Mouse (Mus musculus): ENCODE data around the gene Pcdh15. TPM values are rescaled to one million over a fixed set of nuclear protein-coding genes. Genes with fewer than 3 reads are reported as not detected.
A peak's percentile ranks its signal among the peaks of the same experiment; 100 is the strongest.

Gene Pcdh15
- polyA plus RNA-seq, 1 experiment from 2014 or later, result 0.57 TPM

DNA sequence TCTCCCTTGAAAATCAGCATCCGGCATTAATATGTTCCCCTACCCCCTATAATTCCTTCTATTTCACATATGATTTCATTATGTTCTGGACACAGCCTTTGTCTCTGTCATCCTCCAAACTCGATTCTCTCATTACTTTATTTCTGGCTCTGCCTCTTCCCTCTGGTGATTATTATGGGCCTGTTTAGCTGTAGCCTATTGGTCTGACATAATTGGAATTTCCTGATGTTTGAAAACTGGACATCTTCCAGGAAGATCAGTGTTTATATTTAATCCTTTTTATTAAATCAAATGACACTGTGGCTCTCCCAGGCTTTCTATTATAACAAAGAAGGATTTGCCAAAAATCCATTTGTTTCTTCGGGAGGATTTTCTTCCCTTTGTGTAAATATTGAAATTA is 326.3 kb downstream of the Pcdh15 start:
- H3K4me3 ChIP-seq, result no peak overlapping the region
- no peaks in the 10 kb centered on the region for H3K9me3 ChIP-seq
- H3K4me1 ChIP-seq, result no peaks in the 10 kb centered on the region
- no peaks in the 10 kb centered on the region for H3K36me3 ChIP-seq (replicated peaks)
- no peak for DNase-seq (ENCODE audit: low spot score)
- H3K27me3 ChIP-seq (replicated peaks; ENCODE audit: low read depth, poor library complexity, severe bottlenecking), result no peaks in the 10 kb centered on the region
- H3K27ac ChIP-seq (replicated peaks), result no peak overlapping the region
- 81% methylated on average over 3 of the region's 3 CpGs for WGBS

DNA sequence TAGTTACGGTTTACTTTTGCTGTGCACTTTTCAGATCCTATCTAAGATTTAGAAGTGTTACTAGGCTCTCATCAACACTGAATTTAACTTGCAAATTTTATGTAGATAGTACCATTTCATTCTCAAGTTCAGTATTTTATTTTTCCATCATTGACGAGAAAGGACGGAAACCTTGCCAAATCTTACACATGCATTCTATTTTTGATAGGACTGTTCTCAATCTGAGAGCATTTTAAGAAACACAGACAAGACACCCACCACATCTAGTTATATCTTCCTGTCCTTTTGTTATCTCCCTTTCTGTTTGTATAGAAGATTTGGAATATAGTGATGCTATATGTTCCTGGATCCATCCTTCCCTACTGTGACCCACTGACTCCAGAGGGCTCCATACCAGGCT is 332.2 kb downstream of the Pcdh15 start:
- Histone ChIP-seq H3K27me3 (replicated peaks; ENCODE audit: low read depth, poor library complexity, severe bottlenecking) (no peaks in the 10 kb centered on the region), H3K36me3 (replicated peaks) (no peaks in the 10 kb centered on the region), H3K9me3 (no peaks in the 10 kb centered on the region), H3K27ac (replicated peaks) (no peak overlapping the region), H3K4me1 (no peaks in the 10 kb centered on the region), H3K4me3 (no peak overlapping the region)
- WGBS, result 90% methylated on average over 3 of the region's 3 CpGs
- no peak for DNase-seq (ENCODE audit: low spot score)

DNA sequence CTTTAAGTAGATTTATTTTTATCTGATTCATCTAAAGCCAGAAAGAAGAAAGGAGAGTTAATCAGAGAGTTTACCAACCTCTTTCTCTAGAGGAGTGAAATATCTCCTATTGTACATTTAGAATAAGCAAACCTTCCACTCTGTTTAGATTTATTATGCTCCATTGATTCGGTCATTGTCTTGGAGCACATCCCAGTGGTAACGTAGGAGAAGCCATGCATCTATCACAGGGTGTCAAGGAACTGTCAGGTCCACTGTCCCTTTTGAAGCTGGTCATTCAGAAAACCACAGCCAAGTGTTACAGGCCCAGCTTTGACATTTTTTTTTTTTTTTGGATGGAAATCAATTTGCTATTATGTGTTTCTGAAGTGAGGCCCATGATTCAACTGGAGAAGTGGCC is 384.9 kb downstream of the Pcdh15 start:
- WGBS, result 78% methylated on average over 2 of the region's 2 CpGs

DNA sequence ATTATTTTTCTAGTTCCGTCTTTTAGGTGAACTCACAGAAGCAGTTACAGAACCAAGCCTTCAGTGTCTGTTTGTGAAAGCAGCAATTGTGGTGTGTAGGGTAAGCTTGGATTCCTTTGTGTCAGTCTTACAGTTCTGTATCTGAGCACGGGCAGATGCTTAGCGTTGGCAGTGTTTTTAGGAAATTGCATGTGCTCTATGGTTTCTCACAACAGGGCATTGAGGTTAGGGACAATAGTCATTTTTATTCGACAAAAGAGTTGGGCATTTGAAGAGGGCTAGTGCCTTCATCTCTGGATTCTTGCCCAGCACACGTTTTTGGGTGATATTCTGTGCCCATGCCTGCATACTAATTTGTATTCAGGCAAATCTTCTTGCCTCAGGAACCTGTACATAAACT is 392.5 kb downstream of the Pcdh15 start:
- H3K27me3 ChIP-seq (replicated peaks; ENCODE audit: low read depth, poor library complexity, severe bottlenecking), result no peaks in the 10 kb centered on the region
- no peak overlapping the region for H3K4me3 ChIP-seq
- H3K36me3 ChIP-seq (replicated peaks), result no peaks in the 10 kb centered on the region
- no peaks in the 10 kb centered on the region for H3K9me3 ChIP-seq
- no peaks in the 10 kb centered on the region for H3K4me1 ChIP-seq
- no peak overlapping the region for H3K27ac ChIP-seq (replicated peaks)
- no peak for DNase-seq (ENCODE audit: low spot score)
- 81% methylated on average over 5 of the region's 5 CpGs for WGBS

More for the DNA sequence above, 384.9 kb downstream of the Pcdh15 start:
- no peak for DNase-seq (ENCODE audit: low spot score)
- H3K4me1 ChIP-seq, result no peaks in the 10 kb centered on the region
- H3K4me3 ChIP-seq, result no peak overlapping the region
- H3K36me3 ChIP-seq (replicated peaks), result no peaks in the 10 kb centered on the region
- no peaks in the 10 kb centered on the region for H3K9me3 ChIP-seq
- no peaks in the 10 kb centered on the region for H3K27me3 ChIP-seq (replicated peaks; ENCODE audit: low read depth, poor library complexity, severe bottlenecking)
- H3K27ac ChIP-seq (replicated peaks), result no peak overlapping the region

DNA sequence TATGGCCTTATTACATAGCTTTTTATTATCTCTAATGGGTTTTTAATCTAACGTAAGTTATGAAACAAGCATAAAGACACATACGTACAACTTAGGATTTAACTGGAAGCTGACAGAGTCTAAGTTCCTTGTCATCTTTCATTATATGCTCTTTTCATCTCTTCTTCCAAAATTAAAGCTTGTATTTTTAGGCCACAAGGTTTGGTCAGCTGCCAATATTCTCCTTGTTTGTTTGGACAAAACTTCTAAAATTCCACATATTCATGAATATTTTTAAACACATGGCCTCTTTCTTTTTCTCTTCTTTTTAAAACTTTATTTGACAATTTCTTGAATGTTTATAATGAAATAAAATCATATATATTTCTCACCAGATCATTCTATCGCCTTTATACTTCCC is 415.7 kb downstream of the Pcdh15 start:
- Histone ChIP-seq H3K9me3 (no peaks in the 10 kb centered on the region), H3K27me3 (replicated peaks; ENCODE audit: low read depth, poor library complexity, severe bottlenecking) (no peaks in the 10 kb centered on the region), H3K27ac (replicated peaks) (no peak overlapping the region), H3K4me3 (no peak overlapping the region), H3K36me3 (replicated peaks) (no peaks in the 10 kb centered on the region), H3K4me1 (no peaks in the 10 kb centered on the region)
- no peak for DNase-seq (ENCODE audit: low spot score)
- 89% methylated on average over 3 of the region's 3 CpGs for WGBS

DNA sequence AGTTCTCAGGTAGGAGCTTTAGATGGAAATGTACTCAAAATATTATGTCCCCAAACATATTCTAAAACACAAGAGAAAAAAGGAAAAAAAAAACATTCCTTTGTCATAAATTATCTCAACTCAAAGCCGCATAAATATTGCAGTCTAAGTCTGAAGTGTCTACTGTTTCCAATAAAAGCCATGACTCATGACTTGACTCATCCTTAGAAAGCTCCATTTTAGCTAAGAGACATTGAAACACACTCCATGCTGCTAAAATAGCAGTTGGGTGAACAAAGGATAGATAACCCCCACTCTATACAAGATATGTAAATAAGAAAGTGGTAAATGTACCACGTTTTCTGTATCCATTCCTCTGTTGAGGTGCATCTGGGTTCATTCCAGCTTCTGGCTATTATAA is 416.6 kb downstream of the Pcdh15 start:
- H3K27ac ChIP-seq (replicated peaks), result no peak overlapping the region
- H3K36me3 ChIP-seq (replicated peaks), result no peaks in the 10 kb centered on the region
- DNase-seq (ENCODE audit: low spot score), result no peak
- no peak overlapping the region for H3K4me3 ChIP-seq
- H3K4me1 ChIP-seq, result no peaks in the 10 kb centered on the region
- no peaks in the 10 kb centered on the region for H3K9me3 ChIP-seq
- no peaks in the 10 kb centered on the region for H3K27me3 ChIP-seq (replicated peaks; ENCODE audit: low read depth, poor library complexity, severe bottlenecking)
- WGBS, result 69% methylated on average over 2 of the region's 2 CpGs

DNA sequence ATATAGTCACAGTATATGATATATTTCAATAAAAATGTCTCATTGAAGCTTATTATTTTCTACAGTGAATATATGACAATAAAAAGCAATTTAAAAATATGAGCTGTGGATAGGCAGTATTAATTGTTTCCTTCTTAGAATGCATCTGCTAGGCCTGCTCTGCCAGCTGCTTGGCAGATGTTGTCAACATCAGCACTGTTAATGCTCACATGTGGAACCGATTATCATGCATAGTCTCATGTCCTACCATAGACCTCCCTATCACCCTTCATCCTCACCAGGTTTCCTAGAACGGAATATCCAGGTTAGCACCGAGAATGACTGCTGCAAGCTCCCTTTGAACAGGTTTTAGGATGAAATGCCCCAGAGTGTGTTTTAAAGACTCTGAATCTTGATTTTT is 420.3 kb downstream of the Pcdh15 start:
- DNase-seq (ENCODE audit: low spot score), result peak; percentile 11
- H3K27me3 ChIP-seq (replicated peaks; ENCODE audit: low read depth, poor library complexity, severe bottlenecking), result no peaks in the 10 kb centered on the region
- H3K4me1 ChIP-seq, result no peaks in the 10 kb centered on the region
- 75% methylated on average over 3 of the region's 3 CpGs for WGBS
- no peaks in the 10 kb centered on the region for H3K36me3 ChIP-seq (replicated peaks)
- H3K4me3 ChIP-seq, result no peak overlapping the region
- H3K27ac ChIP-seq (replicated peaks), result no peak overlapping the region
- H3K9me3 ChIP-seq, result no peaks in the 10 kb centered on the region

DNA sequence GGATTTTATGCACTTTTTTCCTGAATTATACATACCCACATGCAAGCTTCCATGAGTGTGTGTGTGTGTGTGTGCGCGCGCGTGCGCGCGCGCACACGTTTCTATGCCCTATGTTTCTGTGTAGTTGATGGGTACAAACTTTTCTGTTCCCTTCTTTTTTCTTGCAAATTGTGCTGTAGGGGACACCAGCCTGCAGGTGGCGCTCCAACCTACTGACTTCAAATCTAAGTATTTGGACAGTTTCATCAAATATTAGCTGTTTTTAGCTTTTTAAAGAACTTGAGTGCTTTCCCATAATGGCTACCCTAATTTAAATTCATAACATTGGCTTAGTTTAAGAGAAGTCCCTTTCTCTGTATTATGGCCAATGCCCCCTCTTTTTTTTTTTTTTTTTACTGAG is 453.7 kb downstream of the Pcdh15 start:
- no peak overlapping the region for H3K27ac ChIP-seq (replicated peaks)
- peak; percentile 14 for DNase-seq (ENCODE audit: low spot score)
- H3K27me3 ChIP-seq (replicated peaks; ENCODE audit: low read depth, poor library complexity, severe bottlenecking), result no peaks in the 10 kb centered on the region
- no peaks in the 10 kb centered on the region for H3K9me3 ChIP-seq
- no peak overlapping the region for H3K4me3 ChIP-seq
- no peaks in the 10 kb centered on the region for H3K4me1 ChIP-seq
- H3K36me3 ChIP-seq (replicated peaks), result no peaks in the 10 kb centered on the region
- WGBS, result 92% methylated on average over 10 of the region's 10 CpGs

DNA sequence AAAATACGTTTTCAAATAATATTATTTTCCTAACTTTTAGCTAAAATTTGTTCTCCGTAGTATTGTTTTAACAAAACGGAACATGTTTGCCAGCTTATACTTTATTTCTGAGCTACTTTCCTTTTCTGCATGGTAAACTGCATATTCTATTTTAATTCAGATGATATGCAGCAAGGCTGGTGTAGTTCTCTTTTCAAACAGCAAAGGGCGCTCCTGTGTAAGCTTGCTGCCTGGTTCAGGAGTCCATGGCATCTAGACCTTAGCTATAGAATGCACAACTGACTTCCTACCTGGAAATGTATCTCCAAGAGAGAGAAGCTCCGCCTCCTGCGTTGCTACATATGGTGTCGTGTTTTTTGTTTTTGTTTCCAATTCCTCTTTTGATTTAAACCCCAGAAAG is 465.1 kb downstream of the Pcdh15 start:
- DNase-seq (ENCODE audit: low spot score), result peak; percentile 19
- no peaks in the 10 kb centered on the region for H3K4me1 ChIP-seq
- no peak overlapping the region for H3K4me3 ChIP-seq
- no peak overlapping the region for H3K27ac ChIP-seq (replicated peaks)
- H3K9me3 ChIP-seq, result no peaks in the 10 kb centered on the region
- H3K27me3 ChIP-seq (replicated peaks; ENCODE audit: low read depth, poor library complexity, severe bottlenecking), result no peaks in the 10 kb centered on the region
- WGBS, result 72% methylated on average over 7 of the region's 7 CpGs
- no peaks in the 10 kb centered on the region for H3K36me3 ChIP-seq (replicated peaks)

DNA sequence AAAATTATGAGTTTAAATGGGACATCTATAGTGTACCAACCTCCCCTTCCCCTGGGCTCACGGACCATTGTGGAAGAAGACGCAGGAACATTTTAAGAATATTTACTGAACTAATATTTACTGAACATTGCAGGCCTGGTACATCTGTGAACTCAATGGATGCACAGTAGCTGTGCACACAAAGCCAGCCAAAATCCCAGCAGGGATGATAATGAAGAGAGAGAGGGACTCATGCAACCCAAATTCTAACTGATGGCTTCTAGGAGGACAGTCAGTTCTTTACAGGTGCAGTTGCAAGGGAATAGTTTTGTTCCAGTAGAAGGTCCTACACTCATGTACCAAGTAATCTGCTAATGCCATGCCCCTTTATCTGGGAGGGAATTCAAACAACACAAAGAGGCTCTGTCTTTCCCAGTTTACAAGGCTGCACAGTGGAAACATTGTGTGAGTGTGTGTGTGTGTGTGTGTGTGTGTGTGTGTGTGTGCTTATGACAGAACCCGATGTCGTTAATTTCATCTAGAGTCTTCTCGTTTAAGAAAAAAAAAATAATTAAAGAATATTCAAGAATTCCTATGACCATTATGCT is 475.7 kb downstream of the Pcdh15 start:
- Histone ChIP-seq H3K36me3 (replicated peaks) (no peaks in the 10 kb centered on the region), H3K27ac (replicated peaks) (no peak overlapping the region), H3K4me3 (no peak overlapping the region), H3K9me3 (no peaks in the 10 kb centered on the region), H3K4me1 (no peaks in the 10 kb centered on the region), H3K27me3 (replicated peaks; ENCODE audit: low read depth, poor library complexity, severe bottlenecking) (no peaks in the 10 kb centered on the region)
- WGBS, result 93% methylated on average over 5 of the region's 5 CpGs
- no peak for DNase-seq (ENCODE audit: low spot score)

DNA sequence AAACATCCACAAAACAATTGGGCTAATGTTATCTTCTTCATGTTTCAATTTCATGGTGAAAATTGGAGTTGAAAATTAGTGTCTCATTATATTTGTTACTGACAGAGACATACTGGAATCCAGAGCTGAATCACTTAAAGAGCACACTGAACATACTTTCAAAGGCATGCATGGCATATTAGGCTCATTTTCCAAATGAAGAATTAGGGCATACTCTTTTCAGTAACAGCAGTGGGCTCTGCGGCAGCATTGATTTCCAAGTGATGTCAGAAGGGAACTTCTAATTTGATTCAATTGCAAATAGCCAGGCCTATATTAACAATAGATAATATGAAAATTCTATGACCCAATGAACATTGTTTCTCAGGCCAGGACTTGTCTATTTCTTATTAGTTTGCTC is 568.4 kb downstream of the Pcdh15 start:
- 91% methylated on average over 1 of the region's 1 CpGs for WGBS
- H3K36me3 ChIP-seq (replicated peaks), result no peaks in the 10 kb centered on the region
- no peak overlapping the region for H3K27ac ChIP-seq (replicated peaks)
- H3K4me1 ChIP-seq, result no peaks in the 10 kb centered on the region
- H3K9me3 ChIP-seq, result no peaks in the 10 kb centered on the region
- no peaks in the 10 kb centered on the region for H3K27me3 ChIP-seq (replicated peaks; ENCODE audit: low read depth, poor library complexity, severe bottlenecking)
- H3K4me3 ChIP-seq, result no peak overlapping the region
- no peak for DNase-seq (ENCODE audit: low spot score)

DNA sequence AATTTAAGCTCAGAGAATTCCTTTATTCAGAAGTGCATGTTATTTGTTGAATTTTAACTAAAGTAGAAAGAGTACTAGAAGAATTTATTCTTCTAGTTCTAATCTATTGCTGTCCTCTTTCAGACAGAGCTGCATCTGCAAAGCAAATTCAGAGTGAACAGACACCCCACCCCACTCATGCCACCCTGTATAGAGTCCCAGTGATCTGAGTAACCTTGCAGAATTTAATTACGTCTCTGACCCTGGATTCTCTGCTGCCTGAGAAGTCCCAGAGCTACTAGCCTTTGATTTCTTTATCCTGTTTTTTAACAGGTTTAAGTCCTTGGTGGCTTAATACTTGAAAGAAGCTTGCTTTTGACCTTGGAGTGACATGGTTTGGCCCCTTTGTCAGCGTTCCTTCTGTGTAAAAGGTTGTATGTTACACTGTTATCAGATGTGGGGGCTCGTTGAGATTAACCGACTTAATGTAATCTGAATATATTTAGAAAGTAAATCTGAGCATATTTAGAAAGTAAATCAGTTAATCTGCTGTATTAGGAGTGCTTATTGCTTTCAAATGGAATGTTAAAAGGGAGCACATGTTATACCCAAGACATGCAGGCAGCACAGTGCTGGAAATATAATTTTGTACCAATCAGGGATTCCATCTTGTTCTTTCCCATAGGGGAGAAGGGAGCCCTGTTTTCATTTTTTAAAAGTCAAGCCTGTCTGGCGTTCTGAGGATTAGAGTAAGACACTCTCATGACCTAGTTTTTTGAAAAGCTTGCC is 601.6 kb downstream of the Pcdh15 start:
- DNase-seq (ENCODE audit: low spot score), result no peak
- H3K27ac ChIP-seq (replicated peaks), result no peak overlapping the region

DNA sequence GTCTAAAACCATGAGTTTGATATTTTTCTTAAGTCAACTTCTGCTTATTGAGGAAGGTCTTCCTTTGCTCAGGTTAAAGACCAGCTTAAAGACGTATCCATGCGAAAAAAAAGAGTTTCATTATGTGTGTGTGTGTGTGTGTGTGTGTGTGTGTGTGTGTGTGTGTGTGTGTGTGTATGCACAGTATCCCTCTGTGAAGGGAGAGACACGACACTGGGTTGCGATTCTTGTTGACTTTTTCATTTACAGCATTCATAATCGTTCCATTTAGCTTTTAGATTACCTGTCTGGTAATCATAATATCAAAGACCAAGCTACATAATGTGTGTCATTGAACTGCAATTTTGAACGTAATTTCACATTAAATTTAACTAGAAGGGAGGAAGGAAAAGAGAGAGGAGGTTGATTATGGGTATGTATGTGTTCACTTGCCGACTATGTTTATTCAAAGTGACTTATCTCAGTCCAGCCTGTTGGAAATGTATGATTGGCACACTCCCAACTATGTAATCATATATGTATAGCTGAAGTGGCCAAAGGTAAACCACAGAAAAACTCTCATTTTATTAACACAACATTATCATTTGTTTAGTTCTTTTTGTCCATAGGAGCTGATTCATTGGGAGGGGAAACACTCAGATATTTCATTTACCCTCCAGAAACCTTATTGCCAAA is 626.6 kb downstream of the Pcdh15 start:
- Histone ChIP-seq H3K36me3 (replicated peaks) (no peaks in the 10 kb centered on the region), H3K4me1 (no peaks in the 10 kb centered on the region), H3K27ac (replicated peaks) (no peak overlapping the region), H3K4me3 (no peak overlapping the region), H3K9me3 (no peaks in the 10 kb centered on the region), H3K27me3 (replicated peaks; ENCODE audit: low read depth, poor library complexity, severe bottlenecking) (no peaks in the 10 kb centered on the region)
- 83% methylated on average over 7 of the region's 7 CpGs for WGBS
- DNase-seq (ENCODE audit: low spot score), result no peak

More for the DNA sequence above, 601.6 kb downstream of the Pcdh15 start:
- no peaks in the 10 kb centered on the region for H3K27me3 ChIP-seq (replicated peaks; ENCODE audit: low read depth, poor library complexity, severe bottlenecking)
- WGBS, result 60% methylated on average over 5 of the region's 5 CpGs
- no peaks in the 10 kb centered on the region for H3K36me3 ChIP-seq (replicated peaks)
- no peaks in the 10 kb centered on the region for H3K4me1 ChIP-seq
- no peak overlapping the region for H3K4me3 ChIP-seq
- no peaks in the 10 kb centered on the region for H3K9me3 ChIP-seq

Data from embryonic facial prominence, embryonic 10.5 days (tissue).